Mouse (Mus musculus): ENCODE data around the gene Clpb.

GRCm38 (mm10) chr7:101833352-101833751 lies 169.9 kb downstream of the Clpb start:
- no peak for TF ChIP-seq CTCF (IDR thresholded peaks at IDR 0.05; ENCODE audit: borderline replicate concordance, control insufficient read depth, extremely low read depth, insufficient read depth, low read length, poor library complexity)
- TF ChIP-seq POLR2A (IDR thresholded peaks at IDR 0.05; ENCODE audit: control insufficient read depth, extremely low read depth, insufficient read depth, low read length, poor library complexity): no peak
